Mouse (Mus musculus): ENCODE data around the gene Fkbpl. TPM values are rescaled to one million over a fixed set of nuclear protein-coding genes. Genes with fewer than 3 reads are reported as not detected.

The Fkbpl gene
- polyA plus RNA-seq, 1 experiment = 0.48 TPM

- Histone ChIP-seq H3K9me3 (ENCODE audit: control insufficient read depth, low read length) (no peaks in the 10 kb centered on the region), H3K27me3 (ENCODE audit: control insufficient read depth) (no peaks in the 10 kb centered on the region), H3K4me1 (ENCODE audit: control insufficient read depth) (peaks cover 25% of the 10 kb centered on the region), H3K36me3 (ENCODE audit: control insufficient read depth) (peaks cover 65% of the 10 kb centered on the region), H3K4me3 (replicated peaks) (no peak overlapping the region)
- TF ChIP-seq GATA1 (IDR thresholded peaks at IDR 0.05; ENCODE audit: low read length) (no peak), TAL1 (IDR thresholded peaks at IDR 0.05; ENCODE audit: low read length) (no peak)
Observed at GRCm38 (mm10) chr17:34650781-34651180, 6.2 kb downstream of the Fkbpl start.

- no peak overlapping the region for H3K4me3 ChIP-seq (replicated peaks)
- H3K27me3 ChIP-seq (ENCODE audit: control insufficient read depth) = 0 out of 2 replicates have a peak, but pooled peaks cover 5% of the 10 kb centered on the region
- no peaks in the 10 kb centered on the region for H3K9me3 ChIP-seq (ENCODE audit: control insufficient read depth, low read length)
- no peak for TF ChIP-seq TAL1 (IDR thresholded peaks at IDR 0.05; ENCODE audit: low read length)
- no peak for TF ChIP-seq GATA1 (IDR thresholded peaks at IDR 0.05; ENCODE audit: low read length)
- peaks cover 65% of the 10 kb centered on the region for H3K36me3 ChIP-seq (ENCODE audit: control insufficient read depth)
- peaks cover 16% of the 10 kb centered on the region for H3K4me1 ChIP-seq (ENCODE audit: control insufficient read depth)
Observed at GRCm38 (mm10) chr17:34651507-34652221, 7.1 kb downstream of the Fkbpl start.

- H3K9me3 ChIP-seq (ENCODE audit: control insufficient read depth, low read length) = no peaks in the 10 kb centered on the region
- peaks cover 12% of the 10 kb centered on the region for H3K27me3 ChIP-seq (ENCODE audit: control insufficient read depth)
- H3K36me3 ChIP-seq (ENCODE audit: control insufficient read depth) = peaks cover 65% of the 10 kb centered on the region
- H3K4me3 ChIP-seq (replicated peaks) = no peak overlapping the region
- no peak for TF ChIP-seq TAL1 (IDR thresholded peaks at IDR 0.05; ENCODE audit: low read length)
- no peak for TF ChIP-seq GATA1 (IDR thresholded peaks at IDR 0.05; ENCODE audit: low read length)
- H3K4me1 ChIP-seq (ENCODE audit: control insufficient read depth) = peaks cover 11% of the 10 kb centered on the region
Observed at GRCm38 (mm10) chr17:34652546-34652945, 8.0 kb downstream of the Fkbpl start.

- TF ChIP-seq GATA1 (IDR thresholded peaks at IDR 0.05; ENCODE audit: low read length) (no peak), TAL1 (IDR thresholded peaks at IDR 0.05; ENCODE audit: low read length) (no peak)
- Histone ChIP-seq H3K9me3 (ENCODE audit: control insufficient read depth, low read length) (no peaks in the 10 kb centered on the region), H3K4me1 (ENCODE audit: control insufficient read depth) (peaks cover 6% of the 10 kb centered on the region), H3K4me3 (replicated peaks) (no peak overlapping the region), H3K36me3 (ENCODE audit: control insufficient read depth) (peaks cover 65% of the 10 kb centered on the region), H3K27me3 (ENCODE audit: control insufficient read depth) (peaks cover 13% of the 10 kb centered on the region)
Observed at GRCm38 (mm10) chr17:34652985-34653384, 8.4 kb downstream of the Fkbpl start.

- peaks cover 16% of the 10 kb centered on the region for H3K27me3 ChIP-seq (ENCODE audit: control insufficient read depth)
- TF ChIP-seq GATA1 (IDR thresholded peaks at IDR 0.05; ENCODE audit: low read length) (no peak), TAL1 (IDR thresholded peaks at IDR 0.05; ENCODE audit: low read length) (no peak)
- H3K4me3 ChIP-seq (replicated peaks) = no peak overlapping the region
- H3K4me1 ChIP-seq (ENCODE audit: control insufficient read depth) = no peaks in the 10 kb centered on the region; the same call in 1 of the 2 replicates
- peaks cover 59% of the 10 kb centered on the region for H3K36me3 ChIP-seq (ENCODE audit: control insufficient read depth)
- H3K9me3 ChIP-seq (ENCODE audit: control insufficient read depth, low read length) = no peaks in the 10 kb centered on the region
Observed at GRCm38 (mm10) chr17:34653746-34654285, 9.3 kb downstream of the Fkbpl start.

- H3K27me3 ChIP-seq (ENCODE audit: control insufficient read depth) = peaks cover 22% of the 10 kb centered on the region
- H3K9me3 ChIP-seq (ENCODE audit: control insufficient read depth, low read length) = no peaks in the 10 kb centered on the region
- H3K4me1 ChIP-seq (ENCODE audit: control insufficient read depth) = no peaks in the 10 kb centered on the region
- H3K4me3 ChIP-seq (replicated peaks) = no peak overlapping the region
- no peak for TF ChIP-seq GATA1 (IDR thresholded peaks at IDR 0.05; ENCODE audit: low read length)
- no peak for TF ChIP-seq TAL1 (IDR thresholded peaks at IDR 0.05; ENCODE audit: low read length)
- peaks cover 53% of the 10 kb centered on the region for H3K36me3 ChIP-seq (ENCODE audit: control insufficient read depth)
Observed at GRCm38 (mm10) chr17:34654392-34654791, 9.8 kb downstream of the Fkbpl start.

GRCm38 (mm10) chr17:34655160-34655559, 10.6 kb downstream of the Fkbpl start:
- TF ChIP-seq GATA1 (IDR thresholded peaks at IDR 0.05; ENCODE audit: low read length) (no peak), TAL1 (IDR thresholded peaks at IDR 0.05; ENCODE audit: low read length) (no peak)
- no peaks in the 10 kb centered on the region for H3K4me1 ChIP-seq (ENCODE audit: control insufficient read depth)
- H3K9me3 ChIP-seq (ENCODE audit: control insufficient read depth, low read length) = no peaks in the 10 kb centered on the region
- H3K4me3 ChIP-seq (replicated peaks) = no peak overlapping the region
- H3K36me3 ChIP-seq (ENCODE audit: control insufficient read depth) = peaks cover 45% of the 10 kb centered on the region
- H3K27me3 ChIP-seq (ENCODE audit: control insufficient read depth) = peaks cover 29% of the 10 kb centered on the region

- peaks cover 41% of the 10 kb centered on the region for H3K36me3 ChIP-seq (ENCODE audit: control insufficient read depth)
- no peak overlapping the region for H3K4me3 ChIP-seq (replicated peaks)
- H3K27me3 ChIP-seq (ENCODE audit: control insufficient read depth) = peaks cover 34% of the 10 kb centered on the region
- no peak for TF ChIP-seq GATA1 (IDR thresholded peaks at IDR 0.05; ENCODE audit: low read length)
- no peak for TF ChIP-seq TAL1 (IDR thresholded peaks at IDR 0.05; ENCODE audit: low read length)
- no peaks in the 10 kb centered on the region for H3K4me1 ChIP-seq (ENCODE audit: control insufficient read depth)
- no peaks in the 10 kb centered on the region for H3K9me3 ChIP-seq (ENCODE audit: control insufficient read depth, low read length)
Observed at GRCm38 (mm10) chr17:34655581-34655991, 11.0 kb downstream of the Fkbpl start.

GRCm38 (mm10) chr17:34656666-34657065, 12.1 kb downstream of the Fkbpl start:
- Histone ChIP-seq H3K4me3 (replicated peaks) (no peak overlapping the region), H3K4me1 (ENCODE audit: control insufficient read depth) (peaks cover 3% of the 10 kb centered on the region)
- no peak for TF ChIP-seq TAL1 (IDR thresholded peaks at IDR 0.05; ENCODE audit: low read length)

More at GRCm38 (mm10) chr17:34656666-34657065, 12.1 kb downstream of the Fkbpl start:
- Histone ChIP-seq H3K36me3 (ENCODE audit: control insufficient read depth) (peaks cover 30% of the 10 kb centered on the region), H3K9me3 (ENCODE audit: control insufficient read depth, low read length) (no peaks in the 10 kb centered on the region), H3K27me3 (ENCODE audit: control insufficient read depth) (peaks cover 44% of the 10 kb centered on the region)
